Mouse (Mus musculus) liver, adult 2 months (tissue): ENCODE measurements around the gene Rnf157. TPM values are rescaled to one million over a fixed set of nuclear protein-coding genes. Genes with fewer than 3 reads are reported as not detected.

ENCODE experiments used
- DNase-seq: peaks from one replicate; pipeline ENCODE4 v3.0.0-alpha.2; 2011; ENCODE audit warnings: low read depth, low spot score; ENCODE audit errors: extremely low read depth
- H3K27ac ChIP-seq: fragments of 200-500 bp; replicated peaks from 2 replicates; pipeline ENCODE4 v1.5.1; 2012; ENCODE audit warnings: low read depth, mild to moderate bottlenecking, control low read depth, inconsistent platforms, low read length; ENCODE audit not compliant: insufficient read depth
- H3K27me3 ChIP-seq: fragments of 200-500 bp; 2 replicates; pipeline ENCODE4 v1.6.1; 2012; ENCODE audit warnings: mild to moderate bottlenecking, moderate library complexity, low read length, inconsistent platforms; ENCODE audit not compliant: control insufficient read depth, insufficient read depth
- H3K36me3 ChIP-seq: fragments of 200-500 bp; 2 replicates; pipeline ENCODE4 v1.6.1; 2012; ENCODE audit warnings: low read length, inconsistent platforms; ENCODE audit not compliant: control insufficient read depth, insufficient read depth
- H3K4me1 ChIP-seq: fragments of 200-500 bp; 2 replicates; pipeline ENCODE4 v1.6.1; 2011; ENCODE audit warnings: low read length; ENCODE audit not compliant: control insufficient read depth, insufficient read depth
- H3K4me3 ChIP-seq: fragments of 200-500 bp; 2 replicates; pipeline ENCODE4 v1.5.1; 2011; ENCODE audit warnings: low read depth, mild to moderate bottlenecking, control low read depth, low read length, moderate library complexity; ENCODE audit not compliant: insufficient read depth
- H3K79me2 ChIP-seq: fragments of 200-500 bp; 2 replicates; pipeline ENCODE4 v1.6.1; 2012; ENCODE audit warnings: inconsistent platforms, mild to moderate bottlenecking, low read length, moderate library complexity; ENCODE audit not compliant: control insufficient read depth, insufficient read depth
- H3K9ac ChIP-seq: fragments of 200-500 bp; 2 replicates; pipeline ENCODE4 v1.6.1; 2012; ENCODE audit warnings: low read depth, mild to moderate bottlenecking, control low read depth, inconsistent platforms, low read length
- CTCF ChIP-seq: fragments of 200-500 bp; IDR thresholded peaks from 2 replicates; pipeline ENCODE4 v1.5.1; 2011; ENCODE audit warnings: low read depth, low read length, control low read depth
- POLR2A ChIP-seq: fragments of 200-500 bp; IDR thresholded peaks from 2 replicates; pipeline ENCODE4 v1.6.1; 2011; ENCODE audit warnings: low read length, control low read depth; ENCODE audit not compliant: insufficient read depth; ENCODE audit errors: extremely low read depth
- WGBS: fragments of 180-500 bp; shearing (Covaris S2); methylation state at CpG from one replicate; pipeline ENCODE4 v1.1.7; 2018; 5-methylcytosine and 5-hydroxymethylcytosine counted together
- polyA plus RNA-seq: library from polyadenylated mRNA; depleted of rRNA; stranded (reverse); fragments of >200 nt; gene quantifications from 2 replicates; pipeline ENCODE4 v1.2.3, GENCODE M21; 2012
- total RNA-seq: library from RNA; depleted of rRNA; stranded (reverse); fragments of >200 nt; gene quantifications from 2 replicates; pipeline ENCODE4 v1.2.3, GENCODE M21; 2014

Gene Rnf157
- total and polyA plus RNA-seq, 2 experiments: 0.87 to 1.0 TPM

- H3K27me3 ChIP-seq: no peaks in the 10 kb centered on the region
- WGBS: 51% methylated on average over 5 of the region's 5 CpGs
- no peak overlapping the region for H3K4me3 ChIP-seq
- no peaks in the 10 kb centered on the region for H3K79me2 ChIP-seq
- H3K4me1 ChIP-seq: peaks cover 8% of the 10 kb centered on the region; the same call in 1 of the 2 replicates
- H3K9ac ChIP-seq: no peak overlapping the region
- no peak for DNase-seq
- H3K36me3 ChIP-seq: peaks cover 3% of the 10 kb centered on the region; the same call in 1 of the 2 replicates
- peak overlapping the region; percentile 50 for H3K27ac ChIP-seq
- TF ChIP-seq POLR2A (no peak), CTCF (no peak)
Observed at GRCm38 (mm10) chr11:116435992-116436724, 23.3 kb upstream of the Rnf157 start.

- no peak for TF ChIP-seq POLR2A
- TF ChIP-seq CTCF: no peak
- 36% methylated on average over 12 of the region's 12 CpGs for WGBS
- Histone ChIP-seq H3K4me1 (peaks cover 8% of the 10 kb centered on the region; the same call in 1 of the 2 replicates), H3K27me3 (no peaks in the 10 kb centered on the region), H3K36me3 (peaks cover 3% of the 10 kb centered on the region; the same call in 1 of the 2 replicates), H3K27ac (peak overlapping the region; percentile 85), H3K4me3 (peak overlapping the region; percentile 78), H3K79me2 (no peaks in the 10 kb centered on the region), H3K9ac (peak overlapping the region; percentile 93)
- peak; percentile 66 for DNase-seq
Observed at GRCm38 (mm10) chr11:116434967-116435752, 22.3 kb upstream of the Rnf157 start.

- no peaks in the 10 kb centered on the region for H3K79me2 ChIP-seq
- no peak for TF ChIP-seq CTCF
- peak; percentile 7; the same call in 1 of the 2 replicates for TF ChIP-seq POLR2A
- peak overlapping the region; percentile 93 for H3K9ac ChIP-seq
- H3K4me1 ChIP-seq: peaks cover 8% of the 10 kb centered on the region; the same call in 1 of the 2 replicates
- peaks cover 3% of the 10 kb centered on the region; the same call in 1 of the 2 replicates for H3K36me3 ChIP-seq
- no peaks in the 10 kb centered on the region for H3K27me3 ChIP-seq
- 1% methylated on average over 42 of the region's 67 CpGs for WGBS
- peak overlapping the region; percentile 78 for H3K4me3 ChIP-seq
- peak; percentile 68 for DNase-seq
- peak overlapping the region; percentile 85 for H3K27ac ChIP-seq
Observed at GRCm38 (mm10) chr11:116434287-116434966, 21.6 kb upstream of the Rnf157 start.

- 3% methylated on average over 66 of the region's 66 CpGs for WGBS
- DNase-seq: peak; percentile 98
- Histone ChIP-seq H3K79me2 (no peaks in the 10 kb centered on the region), H3K9ac (peak within 1 kb of the TSS; percentile 93), H3K4me1 (peaks cover 8% of the 10 kb centered on the region; the same call in 1 of the 2 replicates), H3K27me3 (no peaks in the 10 kb centered on the region), H3K36me3 (peaks cover 3% of the 10 kb centered on the region; the same call in 1 of the 2 replicates), H3K4me3 (peak within 1 kb of the TSS; percentile 78), H3K27ac (peak within 1 kb of the TSS; percentile 85)
- no peak for TF ChIP-seq CTCF
- TF ChIP-seq POLR2A: peak; percentile 59; the same call in 1 of the 2 replicates
Observed at GRCm38 (mm10) chr11:116433356-116434286, 20.8 kb upstream of the Rnf157 start, which contains the start of gene Ubald2. TSS of gene Ubald2 (plus strand) at chr11:116434094.
